Mouse (Mus musculus): ENCODE measurements around the gene Chd9. TPM values are rescaled to one million over a fixed set of nuclear protein-coding genes. Genes with fewer than 3 reads are reported as not detected.

The Chd9 gene
- total RNA-seq, 2 experiments from 2014 or later, result 47.2 to 49.5 TPM

- Histone ChIP-seq H3K4me3 (no peak overlapping the region), H3K27ac (no peak overlapping the region)
- no peak for DNase-seq
- TF ChIP-seq CTCF (IDR thresholded peaks at IDR 0.05), result no peak
- intact Hi-C loops (cut with DNase I), result no loop called here
Observed at GRCm38 (mm10) chr8:90943770-90944169, 115.6 kb downstream of the Chd9 start.

GRCm38 (mm10) chr8:90954802-90955760, 126.9 kb downstream of the Chd9 start:
- H3K4me3 ChIP-seq, result peak overlapping the region; percentile 74
- H3K27ac ChIP-seq, result peak overlapping the region; percentile 92
- intact Hi-C loops (cut with DNase I), result loop anchor here (1.0 to 5.0 kb wide), 3 partner anchors 43 to 126 kb away; partner anchors contain the start of gene Chd9
- peak; percentile 82 for DNase-seq
- peak; percentile 71 for TF ChIP-seq CTCF (IDR thresholded peaks at IDR 0.05)

- no peak for TF ChIP-seq CTCF (IDR thresholded peaks at IDR 0.05)
- peak overlapping the region; percentile 74 for H3K4me3 ChIP-seq
- H3K27ac ChIP-seq, result peak overlapping the region; percentile 92
- no peak for DNase-seq
- intact Hi-C loops (cut with DNase I), result loop anchor here (1.0 to 2.0 kb wide), 2 partner anchors 78 to 127 kb away; partner anchors contain the start of gene Chd9
Observed at GRCm38 (mm10) chr8:90955761-90956136, 127.6 kb downstream of the Chd9 start.

DNA sequence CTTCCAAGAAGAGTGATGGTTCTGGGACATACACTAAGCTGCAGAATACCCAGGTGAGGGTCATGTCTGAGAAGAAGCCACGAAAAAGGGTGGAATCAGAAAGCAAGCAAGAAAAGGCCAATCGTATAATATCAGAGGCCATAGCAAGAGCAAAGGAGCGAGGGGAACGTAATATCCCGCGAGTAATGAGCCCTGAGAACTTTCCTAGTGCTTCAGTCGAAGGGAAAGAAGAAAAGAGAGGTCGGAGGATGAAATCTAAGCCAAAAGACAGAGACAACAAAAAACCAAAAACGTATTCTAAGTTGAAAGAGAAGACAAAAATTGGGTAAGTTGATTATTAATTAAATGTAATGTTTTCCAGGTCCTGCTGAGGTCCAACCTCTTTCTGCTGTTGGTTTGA, 128.2 kb downstream of the Chd9 start:
- Histone ChIP-seq H3K4me3 (peak overlapping the region; percentile 74), H3K27ac (peak overlapping the region; percentile 92)
- no peak for TF ChIP-seq CTCF (IDR thresholded peaks at IDR 0.05)
- DNase-seq, result no peak
- intact Hi-C loops (cut with DNase I), result no loop called here

DNA sequence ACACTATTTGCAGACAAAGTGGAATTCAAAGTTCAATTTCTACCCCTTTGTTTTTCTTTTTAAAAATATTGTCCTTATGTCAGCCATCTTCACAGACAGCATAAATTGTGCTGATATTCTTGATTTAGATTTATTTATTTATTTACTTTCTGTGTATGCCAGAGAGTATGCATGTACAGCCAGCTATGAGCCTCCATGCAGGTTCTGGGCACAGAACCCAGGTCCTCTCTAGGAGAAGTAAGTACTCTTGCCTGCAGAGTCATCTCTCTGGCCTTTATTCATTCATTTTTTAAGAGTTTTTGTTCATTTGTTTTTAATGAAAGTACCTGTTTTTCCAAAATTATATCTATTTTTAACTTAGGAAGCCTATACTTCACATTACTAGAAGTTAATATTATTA, 129.6 kb downstream of the Chd9 start:
- Histone ChIP-seq H3K4me3 (peak overlapping the region; percentile 74), H3K27ac (peak overlapping the region; percentile 24; the same call in 1 of the 2 replicates)
- no peak for TF ChIP-seq CTCF (IDR thresholded peaks at IDR 0.05)
- DNase-seq, result no peak
- intact Hi-C loops (cut with DNase I), result no loop called here

GRCm38 (mm10) chr8:90959721-90960120, 131.6 kb downstream of the Chd9 start:
- Histone ChIP-seq H3K4me3 (no peak overlapping the region), H3K27ac (no peak overlapping the region)
- no peak; the same call in 1 of the 2 replicates for TF ChIP-seq CTCF (IDR thresholded peaks at IDR 0.05)
- DNase-seq, result no peak
- intact Hi-C loops (cut with DNase I), result no loop called here

DNA sequence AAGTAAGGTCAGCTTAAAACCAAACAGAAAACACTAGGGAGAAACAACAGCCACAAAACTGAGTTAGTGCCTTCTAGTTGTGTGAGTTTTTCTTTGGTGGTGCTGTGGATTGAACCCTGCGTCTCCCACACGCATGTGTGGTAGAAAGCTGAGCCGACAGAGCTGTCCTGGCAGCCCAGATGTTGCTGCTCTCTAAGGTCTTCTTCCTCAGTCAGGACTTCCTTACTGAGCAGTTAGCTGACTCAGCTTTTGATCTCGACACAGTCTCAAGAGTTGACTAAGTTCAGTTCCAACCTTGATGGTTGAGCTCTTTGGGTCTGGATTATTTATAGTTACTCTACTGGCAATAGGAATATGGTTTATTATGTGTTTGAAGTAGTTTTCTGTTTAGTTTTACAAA, 133.5 kb downstream of the Chd9 start:
- peak; percentile 48 for DNase-seq
- Histone ChIP-seq H3K4me3 (peak overlapping the region; percentile 37; the same call in 1 of the 2 replicates), H3K27ac (peak overlapping the region; percentile 52)
- no peak for TF ChIP-seq CTCF (IDR thresholded peaks at IDR 0.05)
- intact Hi-C loops (cut with DNase I), result no loop called here

GRCm38 (mm10) chr8:90964044-90964443, 135.9 kb downstream of the Chd9 start:
- Histone ChIP-seq H3K27ac (no peak overlapping the region), H3K4me3 (no peak overlapping the region)
- TF ChIP-seq CTCF (IDR thresholded peaks at IDR 0.05), result no peak
- intact Hi-C loops (cut with DNase I), result no loop called here
- no peak for DNase-seq

- Histone ChIP-seq H3K27ac (peak overlapping the region; percentile 24; the same call in 1 of the 2 replicates), H3K4me3 (no peak overlapping the region)
- no peak for TF ChIP-seq CTCF (IDR thresholded peaks at IDR 0.05)
- DNase-seq, result no peak
- intact Hi-C loops (cut with DNase I), result no loop called here
Observed at GRCm38 (mm10) chr8:90965467-90966170, 137.5 kb downstream of the Chd9 start.

DNA sequence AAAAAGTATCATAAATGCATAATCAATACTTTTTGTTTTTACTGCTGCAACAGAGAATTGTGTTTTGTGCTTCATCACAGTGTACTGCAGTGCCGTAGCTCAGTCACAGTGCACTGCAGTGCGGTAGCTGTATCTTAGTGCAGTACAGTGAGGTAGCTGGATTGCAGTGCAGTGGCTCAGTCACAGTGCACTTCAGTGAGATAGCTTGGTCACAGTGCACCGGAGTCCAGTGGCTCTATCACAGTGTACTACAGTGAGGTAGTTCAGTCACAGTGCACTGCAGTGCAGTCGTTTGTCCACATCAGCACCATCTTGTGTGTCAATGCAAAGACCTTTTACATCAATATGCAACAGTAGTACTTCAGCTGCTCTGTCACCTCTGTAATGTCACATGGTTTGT, 140.2 kb downstream of the Chd9 start:
- no peak overlapping the region for H3K4me3 ChIP-seq
- H3K27ac ChIP-seq, result no peak overlapping the region
- no peak for DNase-seq
- TF ChIP-seq CTCF (IDR thresholded peaks at IDR 0.05), result no peak
- intact Hi-C loops (cut with DNase I), result no loop called here

GRCm38 (mm10) chr8:90976960-90977371, 148.8 kb downstream of the Chd9 start:
- intact Hi-C loops (cut with DNase I), result no loop called here
- DNase-seq, result peak; percentile 36
- TF ChIP-seq CTCF (IDR thresholded peaks at IDR 0.05), result no peak
- H3K27ac ChIP-seq, result 0 out of 2 replicates have a peak overlapping the region, but pooled peaks have one; percentile 13
- no peak overlapping the region for H3K4me3 ChIP-seq

- intact Hi-C loops (cut with DNase I), result no loop called here
- no peak overlapping the region for H3K27ac ChIP-seq
- no peak for DNase-seq
- no peak overlapping the region for H3K4me3 ChIP-seq
- no peak for TF ChIP-seq CTCF (IDR thresholded peaks at IDR 0.05)
Observed at GRCm38 (mm10) chr8:90978720-90979119, 150.6 kb downstream of the Chd9 start.

GRCm38 (mm10) chr8:90979295-90979694, 151.1 kb downstream of the Chd9 start:
- no peak for TF ChIP-seq CTCF (IDR thresholded peaks at IDR 0.05)
- DNase-seq, result no peak
- Histone ChIP-seq H3K4me3 (no peak overlapping the region), H3K27ac (no peak overlapping the region)
- intact Hi-C loops (cut with DNase I), result no loop called here
